Mouse (Mus musculus) heart, postnatal 0 days (tissue): Measurements from ENCODE around the gene Mettl6. TPM values are rescaled to one million over a fixed set of nuclear protein-coding genes. Genes with fewer than 3 reads are reported as not detected.
A peak's percentile ranks its signal among the peaks of the same experiment; 100 is the strongest.

Experiments used
- ATAC-seq: fragments of 200-750 bp; cut with Nextera tagmentation; 2 replicates; pipeline ENCODE4 v1.8.0; 2017; ENCODE audit warnings: low read depth, moderate number of reproducible peaks, moderate library complexity; ENCODE audit not compliant: insufficient read depth
- DNase-seq: peaks from one replicate; pipeline ENCODE4 v3.0.0-alpha.2; 2016; ENCODE audit warnings: low spot score
- H3K27ac ChIP-seq: fragments of 300-500 bp; sonication (generic); 2 replicates; pipeline ENCODE4 v1.5.1; 2014; ENCODE audit warnings: low read depth, mild to moderate bottlenecking
- H3K27me3 ChIP-seq: fragments of 300-500 bp; sonication (generic); 2 replicates; pipeline ENCODE4 v1.6.1; 2014; ENCODE audit warnings: low read length, mixed read lengths; ENCODE audit not compliant: control insufficient read depth, insufficient read depth
- H3K36me3 ChIP-seq: fragments of 300-500 bp; sonication (generic); replicated peaks from 2 replicates; pipeline ENCODE4 v1.6.1; 2014; ENCODE audit warnings: low read length, mixed read lengths; ENCODE audit not compliant: control insufficient read depth, insufficient read depth
- H3K4me1 ChIP-seq: fragments of 300-500 bp; sonication (generic); 2 replicates; pipeline ENCODE4 v1.6.1; 2014; ENCODE audit warnings: antibody characterized with exemption; ENCODE audit not compliant: control insufficient read depth, insufficient read depth
- H3K4me2 ChIP-seq: fragments of 300-500 bp; sonication (generic); 2 replicates; pipeline ENCODE4 v1.6.1; 2014; ENCODE audit warnings: low read depth, mild to moderate bottlenecking, low read length, moderate library complexity
- H3K4me3 ChIP-seq: fragments of 300-500 bp; sonication (generic); 2 replicates; pipeline ENCODE4 v1.5.1; 2014; ENCODE audit warnings: low read depth, low read length
- H3K9ac ChIP-seq: fragments of 300-500 bp; sonication (generic); replicated peaks from 2 replicates; pipeline ENCODE4 v1.6.1; 2014; ENCODE audit warnings: low read depth, low read length, mixed read lengths
- H3K9me3 ChIP-seq: fragments of 300-500 bp; sonication (generic); replicated peaks from 2 replicates; pipeline ENCODE4 v1.6.1; 2016; ENCODE audit warnings: low read length; ENCODE audit not compliant: control insufficient read depth
- CTCF ChIP-seq: IDR thresholded peaks from 2 replicates; pipeline ENCODE4 v1.5.1; 2016; ENCODE audit warnings: antibody characterized with exemption, control low read depth, low read depth
- EP300 ChIP-seq: IDR thresholded peaks from 2 replicates; pipeline ENCODE4 v1.6.1; 2016; ENCODE audit warnings: antibody characterized with exemption, low read depth
- WGBS: fragments of 180-500 bp; shearing (Covaris S2); extraction: QIAGEN DNeasy Blood & Tissue Kit; methylation state at CpG from one replicate; pipeline ENCODE4 v1.1.7; 2014; 5-methylcytosine and 5-hydroxymethylcytosine counted together
- polyA plus RNA-seq: library from polyadenylated mRNA; unstranded; fragments of >200 nt; fragmentation: Nextera tagmentation; extraction: Ambion mirVana; gene quantifications from 2 replicates; pipeline ENCODE4 v1.2.1, GENCODE M21; 2015
- total RNA-seq: library from RNA; depleted of rRNA; stranded (reverse); fragments of >200 nt; gene quantifications from 2 replicates; pipeline ENCODE4 v1.2.3, GENCODE M21; 2014; ENCODE audit warnings: low replicate concordance; rRNA removed

Mettl6 gene
- 9.0 and 21.7 TPM in 2 replicates for total RNA-seq
- polyA plus RNA-seq = 23.3 and 26.6 TPM in 2 replicates

DNA sequence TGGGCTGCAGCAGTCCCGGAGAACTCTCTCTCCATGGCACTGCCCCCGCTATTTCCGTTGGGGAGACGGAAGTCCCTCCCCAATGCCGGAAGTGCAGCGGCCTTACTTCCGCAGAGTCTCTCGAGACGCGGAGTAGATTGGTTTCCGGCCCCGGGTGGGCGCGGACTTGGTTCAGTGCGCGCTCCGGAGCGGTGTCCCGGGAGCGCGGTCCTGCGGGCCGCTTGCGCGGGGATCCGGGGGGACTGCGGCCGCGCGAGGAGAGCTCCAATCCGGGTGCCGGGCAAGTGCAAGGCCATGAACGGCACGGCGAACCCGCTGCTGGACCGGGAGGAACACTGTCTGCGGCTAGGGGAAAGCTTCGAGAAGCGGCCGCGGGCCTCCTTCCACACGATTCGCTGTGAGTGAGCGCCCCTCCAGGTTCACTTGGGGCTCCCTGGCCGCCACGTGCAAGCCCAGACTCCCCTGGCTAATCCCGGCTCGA, at the start of gene Mettl6:
Mettl6 (minus strand) TSS at position 66 of the 481 bp plus-strand sequence.
- H3K27ac ChIP-seq = peak within 1 kb of the TSS; percentile 91
- H3K9me3 ChIP-seq = no peaks in the 10 kb centered on the region
- H3K4me1 ChIP-seq = peaks cover 25% of the 10 kb centered on the region
- 0 out of 2 replicates have a peak, but pooled peaks have one; percentile 31 for TF ChIP-seq EP300
- no peak for TF ChIP-seq CTCF
- H3K27me3 ChIP-seq = no peaks in the 10 kb centered on the region
- peak within 1 kb of the TSS; percentile 95 for H3K4me3 ChIP-seq
- peaks cover 37% of the 10 kb centered on the region for H3K36me3 ChIP-seq
- H3K4me2 ChIP-seq = peak within 1 kb of the TSS; percentile 72
- under 1% methylated on average over 49 of the region's 49 CpGs for WGBS
- ATAC-seq = peak; percentile 94
- H3K9ac ChIP-seq = peak within 1 kb of the TSS; percentile 94
- peak; percentile 90 for DNase-seq

GRCm38 (mm10) chr14:31543885-31544442, 49.1 kb upstream of the Mettl6 start:
- TF ChIP-seq EP300 (no peak), CTCF (no peak)
- H3K4me3 ChIP-seq = no peak overlapping the region

GRCm38 (mm10) chr14:31537298-31537697, 42.5 kb upstream of the Mettl6 start:
- DNase-seq (peak; percentile 35), ATAC-seq (no peak; the same call in 1 of the 2 replicates)
- peaks cover 19% of the 10 kb centered on the region; the same call in 1 of the 2 replicates for H3K36me3 ChIP-seq
- H3K9ac ChIP-seq = no peak overlapping the region
- H3K4me3 ChIP-seq = no peak overlapping the region
- TF ChIP-seq CTCF = no peak
- no peaks in the 10 kb centered on the region for H3K27me3 ChIP-seq
- peak overlapping the region; percentile 38; the same call in 1 of the 2 replicates for H3K27ac ChIP-seq
- 54% methylated on average over 6 of the region's 6 CpGs for WGBS
- no peaks in the 10 kb centered on the region for H3K9me3 ChIP-seq
- H3K4me1 ChIP-seq = no peaks in the 10 kb centered on the region
- H3K4me2 ChIP-seq = no peak overlapping the region

More at GRCm38 (mm10) chr14:31543885-31544442, 49.1 kb upstream of the Mettl6 start:
- DNase-seq (no peak), ATAC-seq (no peak)
- Histone ChIP-seq H3K4me2 (no peak overlapping the region), H3K4me1 (no peaks in the 10 kb centered on the region), H3K9me3 (no peaks in the 10 kb centered on the region), H3K27me3 (no peaks in the 10 kb centered on the region), H3K36me3 (peaks cover 24% of the 10 kb centered on the region; the same call in 1 of the 2 replicates), H3K9ac (no peak overlapping the region), H3K27ac (no peak overlapping the region)
- 82% methylated on average over 11 of the region's 11 CpGs for WGBS

- TF ChIP-seq EP300 (no peak), CTCF (no peak)
- DNase-seq (no peak), ATAC-seq (no peak)
- Histone ChIP-seq H3K27ac (peak overlapping the region; percentile 64; the same call in 1 of the 2 replicates), H3K27me3 (no peaks in the 10 kb centered on the region), H3K9me3 (no peaks in the 10 kb centered on the region), H3K36me3 (peaks cover 25% of the 10 kb centered on the region; the same call in 1 of the 2 replicates), H3K4me2 (no peak overlapping the region), H3K4me3 (no peak overlapping the region), H3K4me1 (no peaks in the 10 kb centered on the region), H3K9ac (no peak overlapping the region)
- WGBS = 64% methylated on average over 3 of the region's 3 CpGs
Observed at GRCm38 (mm10) chr14:31532656-31533055, 37.8 kb upstream of the Mettl6 start.

- 0 out of 2 replicates have a peak, but pooled peaks have one; percentile 44 for ATAC-seq
- 53% methylated on average over 12 of the region's 12 CpGs for WGBS
- DNase-seq = no peak
- H3K36me3 ChIP-seq = peaks cover 16% of the 10 kb centered on the region; the same call in 1 of the 2 replicates
- no peaks in the 10 kb centered on the region for H3K9me3 ChIP-seq
- H3K27me3 ChIP-seq = no peaks in the 10 kb centered on the region
- TF ChIP-seq EP300 (no peak), CTCF (no peak)
- no peak overlapping the region for H3K9ac ChIP-seq
- H3K4me3 ChIP-seq = no peak overlapping the region
- no peaks in the 10 kb centered on the region for H3K4me1 ChIP-seq
- H3K4me2 ChIP-seq = no peak overlapping the region
- peak overlapping the region; percentile 64; the same call in 1 of the 2 replicates for H3K27ac ChIP-seq
Observed at GRCm38 (mm10) chr14:31531506-31532148, 36.8 kb upstream of the Mettl6 start.
